Mouse (Mus musculus): Measurements from ENCODE around the gene Gm4871.

The Gm4871 gene

GRCm38 (mm10) chr5:144990051-144990450 is 42.5 kb downstream of the Gm4871 start:
- no peak for DNase-seq

- DNase-seq, result no peak
Observed at GRCm38 (mm10) chr5:144989061-144989405, 43.5 kb downstream of the Gm4871 start.

GRCm38 (mm10) chr5:144988340-144989060 is 44.1 kb downstream of the Gm4871 start:
- peak; percentile 22 for DNase-seq

- DNase-seq, result no peak
Observed at GRCm38 (mm10) chr5:144987561-144987960, 45.0 kb downstream of the Gm4871 start.

GRCm38 (mm10) chr5:144984839-144985238 is 47.7 kb downstream of the Gm4871 start:
- DNase-seq, result no peak

GRCm38 (mm10) chr5:144983227-144983626 is 49.3 kb downstream of the Gm4871 start:
- DNase-seq, result no peak
